Mouse (Mus musculus) ovary, postnatal 10 days (tissue): Measurements from ENCODE around the gene Ndufa4l2.

Experiments used
- DNase-seq: peaks from one replicate; pipeline ENCODE4 v3.0.0; 2022; ENCODE audit warnings: low spot score

Gene Ndufa4l2

GRCm38 (mm10) chr10:127509837-127510701 lies 4.7 kb upstream of the Ndufa4l2 start:
- DNase-seq: no peak

DNA sequence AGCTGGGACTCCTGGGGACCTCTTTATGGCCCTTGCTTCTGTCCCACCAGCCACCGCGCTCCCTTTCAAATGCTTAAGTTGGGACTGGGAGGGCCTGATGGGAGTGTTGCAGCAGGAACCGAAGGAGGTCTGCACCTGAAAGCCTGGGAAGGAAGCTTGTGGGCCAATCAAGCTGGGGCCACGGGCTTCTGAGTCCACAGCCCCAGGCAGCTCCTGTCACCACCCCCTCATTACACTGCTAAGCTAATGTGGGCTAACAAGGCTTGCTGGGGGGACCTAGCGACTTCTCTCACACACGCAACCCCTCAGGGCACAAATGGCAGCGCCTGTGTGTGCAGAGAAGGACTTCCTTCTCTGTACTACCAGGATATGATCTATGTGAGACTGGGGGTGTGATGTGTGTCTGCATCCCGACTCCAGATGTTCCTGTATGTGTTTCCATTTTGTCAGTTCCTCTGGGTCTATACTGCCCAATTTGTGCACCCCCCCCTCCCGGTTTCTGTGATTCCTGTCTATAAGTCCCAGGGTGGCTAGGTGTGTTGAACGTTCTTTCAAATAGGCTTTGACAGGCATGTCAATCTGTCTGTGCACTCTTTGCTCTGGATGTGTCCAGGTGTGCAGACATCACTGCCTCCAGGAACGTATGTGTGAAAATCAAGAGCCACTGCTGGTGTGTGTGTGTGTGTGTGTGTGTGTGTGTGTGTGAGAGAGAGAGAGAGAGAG lies 3.7 kb upstream of the Ndufa4l2 start:
- no peak for DNase-seq

- DNase-seq: no peak
These were observed 3.0 kb upstream of the Ndufa4l2 start for GRCm38 (mm10) chr10:127511634-127512306.

DNA sequence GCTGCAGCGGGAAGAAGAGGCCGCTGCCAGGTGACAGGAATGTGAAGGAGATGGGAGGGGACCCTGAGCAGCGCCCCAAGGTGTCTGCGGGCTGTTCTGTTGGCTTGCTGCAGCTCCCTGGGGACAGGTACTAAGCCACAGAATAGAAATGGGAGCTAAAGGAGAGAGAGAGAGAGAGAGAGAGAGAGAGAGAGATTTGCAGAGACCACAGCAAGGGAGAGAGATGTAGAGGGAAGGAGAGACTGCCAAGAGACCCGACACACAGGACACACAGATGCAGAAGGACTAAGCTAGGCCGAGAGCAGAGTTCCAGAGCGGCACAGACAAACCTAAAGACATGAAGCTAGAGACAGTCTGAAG lies 2.5 kb upstream of the Ndufa4l2 start:
- no peak for DNase-seq

DNA sequence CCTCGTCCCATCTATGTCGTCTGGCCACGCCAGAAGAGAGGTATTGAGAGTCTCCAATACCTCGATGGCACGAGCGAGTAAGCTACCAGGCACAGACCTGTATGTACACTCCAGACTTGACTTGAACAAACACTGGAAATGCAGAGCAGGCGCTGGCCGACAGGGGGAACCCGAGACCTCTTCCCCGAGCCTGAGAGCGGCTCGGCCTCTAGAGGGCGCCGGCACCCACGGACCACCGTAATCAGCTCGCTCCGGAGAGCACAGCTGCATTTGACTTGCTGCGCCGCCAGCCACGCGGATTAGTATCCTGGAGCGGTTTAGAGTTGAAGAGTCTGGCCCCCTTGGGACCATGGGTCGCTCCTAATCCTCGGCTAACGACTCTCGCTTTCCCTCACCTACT lies 2.0 kb upstream of the Ndufa4l2 start:
- peak; percentile 87 for DNase-seq

GRCm38 (mm10) chr10:127513501-127514091 lies 1.2 kb upstream of the Ndufa4l2 start:
- DNase-seq: no peak

GRCm38 (mm10) chr10:127514111-127514698 lies 562 bp upstream of the Ndufa4l2 start:
- no peak for DNase-seq

GRCm38 (mm10) chr10:127515271-127515982 lies 660 bp downstream of the Ndufa4l2 start:
- no peak for DNase-seq

DNA sequence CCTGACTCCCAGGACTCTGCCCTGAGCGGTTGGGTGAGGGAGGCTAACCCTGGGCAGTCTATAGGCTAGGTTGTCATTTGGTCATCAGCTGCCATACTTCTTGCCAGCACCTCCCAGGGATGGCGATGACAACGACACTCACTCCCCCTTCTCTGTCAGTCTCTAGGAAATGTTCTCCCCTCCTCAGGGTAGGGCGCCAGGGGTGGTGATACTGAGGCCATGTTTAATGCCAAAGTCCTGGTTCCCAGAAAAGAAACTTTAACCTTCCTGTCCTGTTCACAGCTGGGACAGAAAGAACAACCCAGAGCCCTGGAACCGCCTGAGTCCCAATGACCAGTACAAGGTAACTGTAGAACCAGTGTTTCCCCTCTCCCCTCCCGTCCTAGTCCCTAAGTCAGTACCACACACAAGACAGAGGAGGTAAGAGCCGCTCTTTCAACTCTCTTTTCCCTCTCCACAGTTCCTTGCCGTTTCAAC lies 1.3 kb downstream of the Ndufa4l2 start:
- DNase-seq: no peak

GRCm38 (mm10) chr10:127516576-127517260 lies 2.0 kb downstream of the Ndufa4l2 start:
- no peak for DNase-seq

DNA sequence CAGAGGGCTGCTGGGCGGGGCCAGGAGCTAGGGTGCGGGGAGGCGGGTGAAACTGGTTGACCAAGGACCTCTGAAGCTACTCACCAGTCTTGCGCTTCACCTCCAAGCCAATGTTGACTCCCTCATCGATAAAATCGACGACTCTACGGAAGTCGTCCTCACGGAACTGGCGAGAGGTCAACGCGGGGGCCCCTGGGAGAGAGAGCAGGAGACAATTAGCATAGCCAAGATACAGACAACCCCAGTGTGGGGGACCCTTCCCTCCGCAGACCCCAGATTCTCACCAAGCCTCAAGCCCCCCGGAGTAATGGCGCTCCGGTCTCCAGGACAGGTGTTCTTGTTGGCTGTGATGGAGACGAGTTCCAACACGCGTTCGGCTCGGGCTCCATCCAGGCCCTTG lies 3.2 kb downstream of the Ndufa4l2 start:
- no peak for DNase-seq

DNA sequence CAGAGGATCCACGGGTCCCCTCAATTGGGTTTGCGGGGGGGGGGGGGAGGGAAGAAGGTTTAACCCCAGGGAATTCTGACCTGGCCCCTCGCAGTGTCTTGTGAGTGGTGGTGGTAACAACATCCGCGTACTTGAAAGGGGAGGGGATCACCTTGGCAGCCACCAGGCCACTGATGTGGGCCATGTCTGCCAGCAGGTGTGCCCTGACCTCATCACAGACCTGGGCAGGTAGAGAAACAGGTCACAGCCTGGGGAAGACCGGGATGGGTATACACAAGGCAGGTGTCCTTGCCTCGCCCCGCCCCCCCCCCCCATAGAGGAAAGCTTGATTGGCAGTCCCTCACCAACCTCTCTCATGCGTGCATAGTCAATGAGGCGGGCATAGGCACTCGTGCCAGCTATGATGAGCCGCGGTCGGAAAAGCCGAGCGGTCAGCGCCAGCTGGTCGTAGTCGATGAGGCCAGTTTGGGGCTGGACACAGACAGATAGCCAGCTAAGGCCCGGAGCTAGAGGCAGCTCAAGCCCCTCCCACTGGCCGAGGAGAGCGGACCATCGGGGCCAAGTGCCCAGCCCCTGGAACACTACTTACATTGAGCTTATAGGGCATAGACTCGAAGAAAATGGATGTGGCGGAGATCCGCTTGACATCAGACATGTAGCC lies 4.4 kb downstream of the Ndufa4l2 start:
- DNase-seq: no peak

DNA sequence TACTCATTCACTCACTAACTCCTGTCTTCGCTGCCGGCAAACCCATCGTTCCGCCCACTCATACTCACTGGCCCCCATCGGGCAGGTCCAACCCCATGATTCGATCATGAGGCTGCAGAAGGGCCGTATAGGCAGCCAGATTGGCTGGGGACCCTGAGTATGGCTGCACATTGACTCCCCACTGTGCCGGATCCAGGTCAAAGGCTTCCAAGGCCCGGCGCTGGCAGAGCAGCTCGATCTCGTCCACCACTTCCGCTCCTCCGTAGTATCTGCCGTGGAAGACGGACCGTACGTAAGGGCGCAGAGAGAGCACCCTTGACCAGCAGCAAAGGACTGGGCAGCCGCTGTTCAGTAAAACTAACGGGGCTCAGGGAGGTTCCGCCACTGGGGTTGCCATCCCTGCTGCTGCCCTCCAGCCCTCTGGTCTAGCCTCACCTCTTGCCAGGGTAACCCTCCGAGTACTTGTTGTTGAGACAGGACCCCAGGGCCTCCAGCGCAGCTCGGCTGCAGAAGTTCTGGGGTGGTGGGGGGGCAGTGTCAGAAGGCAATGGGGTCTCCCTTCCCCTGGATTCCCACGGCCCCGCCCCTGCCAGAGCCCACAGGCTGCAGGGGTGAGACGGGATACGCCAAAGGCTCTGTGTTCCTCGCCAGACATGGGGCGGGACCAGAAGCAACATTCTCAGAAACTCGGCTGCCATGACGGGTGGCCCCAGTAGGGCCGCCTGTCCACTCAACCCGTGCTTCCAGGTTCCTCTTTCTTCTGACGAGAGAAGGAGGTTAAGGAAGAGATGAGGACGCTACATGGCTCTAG lies 5.3 kb downstream of the Ndufa4l2 start:
- no peak for DNase-seq

DNA sequence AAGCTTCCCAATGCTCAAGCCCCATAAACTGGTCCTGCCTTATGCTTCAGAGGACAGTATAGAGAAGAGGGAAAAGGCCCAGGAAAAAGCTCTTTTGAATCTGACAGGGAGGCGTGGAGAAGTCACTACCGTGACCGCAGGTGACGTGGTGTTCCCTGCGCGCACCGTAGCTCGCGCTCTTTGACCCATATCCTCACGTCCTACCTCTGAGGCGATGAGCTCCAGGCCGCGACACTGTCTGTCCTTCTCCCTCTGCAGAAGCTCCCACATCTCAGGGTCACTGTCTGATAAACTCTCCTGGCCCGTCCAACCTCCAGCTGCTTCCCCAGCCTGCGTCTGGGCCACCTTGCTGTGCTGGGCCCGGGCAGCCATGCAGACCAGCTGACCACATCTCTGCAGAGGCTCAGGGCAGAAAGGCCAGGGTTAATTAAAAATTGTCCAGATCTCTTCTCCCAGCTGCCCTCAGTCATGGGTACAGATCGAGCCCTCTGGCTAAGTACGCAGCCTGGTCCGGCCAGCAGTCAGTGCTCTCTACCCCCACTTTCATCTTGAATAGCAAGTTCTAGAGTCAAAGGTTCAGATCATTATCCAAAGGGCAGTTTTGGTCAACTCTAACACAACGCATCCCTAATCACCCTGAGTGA lies 6.1 kb downstream of the Ndufa4l2 start:
- no peak for DNase-seq

DNA sequence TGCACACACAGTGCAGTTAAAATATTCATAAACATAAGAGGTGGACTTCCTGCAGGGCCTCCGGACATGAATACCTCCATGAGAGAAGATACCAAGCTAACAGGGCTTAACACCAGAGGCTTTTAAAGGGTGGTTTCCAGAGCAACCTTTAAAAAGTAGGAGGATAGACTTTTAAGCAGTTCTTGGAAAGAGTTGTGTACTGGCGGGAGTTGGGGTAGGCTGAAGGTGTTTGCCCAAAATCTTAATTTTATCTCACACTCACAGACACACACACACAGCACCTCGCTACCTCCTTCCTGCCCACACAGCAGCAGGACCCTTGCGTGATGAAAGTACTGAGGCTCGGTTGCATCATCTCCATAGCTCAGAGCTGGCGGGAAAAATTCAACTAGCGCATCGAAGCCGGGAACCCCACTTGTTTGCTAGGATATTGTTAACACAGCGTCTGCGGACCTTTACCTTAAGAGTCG lies 6.9 kb downstream of the Ndufa4l2 start:
- no peak for DNase-seq

GRCm38 (mm10) chr10:127522088-127522581 lies 7.4 kb downstream of the Ndufa4l2 start, which contains the start of gene Shmt2:
Gene Shmt2 (minus strand): TSS chr10:127522444.
- DNase-seq: peak; percentile 59

- no peak for DNase-seq
These were observed 10.0 kb downstream of the Ndufa4l2 start for GRCm38 (mm10) chr10:127524646-127525255.

DNA sequence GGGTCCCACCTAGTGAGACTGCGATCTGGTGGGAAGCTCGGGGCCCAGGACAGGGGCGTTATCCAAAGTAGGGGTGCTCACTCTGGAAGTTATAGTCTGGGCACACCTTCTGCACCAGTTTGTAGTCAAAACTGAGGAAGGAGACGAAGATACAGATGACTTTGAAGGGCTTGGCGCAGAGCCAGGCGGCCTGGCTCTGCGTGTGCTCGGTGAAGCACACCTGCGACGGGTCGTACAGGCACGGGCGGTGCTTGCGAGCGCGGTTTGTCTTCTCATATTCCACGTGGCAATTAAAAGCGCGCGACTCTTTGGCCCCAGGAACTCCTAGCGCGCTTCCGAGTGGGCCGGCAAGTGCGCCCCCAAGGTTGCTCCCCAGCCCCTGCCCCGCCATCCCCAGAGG lies 11.3 kb downstream of the Ndufa4l2 start:
- DNase-seq: no peak
